Mouse (Mus musculus): Measurements from ENCODE around the gene Itfg2.
A peak's percentile ranks its signal among the peaks of the same experiment; 100 is the strongest.

The Itfg2 gene

DNA sequence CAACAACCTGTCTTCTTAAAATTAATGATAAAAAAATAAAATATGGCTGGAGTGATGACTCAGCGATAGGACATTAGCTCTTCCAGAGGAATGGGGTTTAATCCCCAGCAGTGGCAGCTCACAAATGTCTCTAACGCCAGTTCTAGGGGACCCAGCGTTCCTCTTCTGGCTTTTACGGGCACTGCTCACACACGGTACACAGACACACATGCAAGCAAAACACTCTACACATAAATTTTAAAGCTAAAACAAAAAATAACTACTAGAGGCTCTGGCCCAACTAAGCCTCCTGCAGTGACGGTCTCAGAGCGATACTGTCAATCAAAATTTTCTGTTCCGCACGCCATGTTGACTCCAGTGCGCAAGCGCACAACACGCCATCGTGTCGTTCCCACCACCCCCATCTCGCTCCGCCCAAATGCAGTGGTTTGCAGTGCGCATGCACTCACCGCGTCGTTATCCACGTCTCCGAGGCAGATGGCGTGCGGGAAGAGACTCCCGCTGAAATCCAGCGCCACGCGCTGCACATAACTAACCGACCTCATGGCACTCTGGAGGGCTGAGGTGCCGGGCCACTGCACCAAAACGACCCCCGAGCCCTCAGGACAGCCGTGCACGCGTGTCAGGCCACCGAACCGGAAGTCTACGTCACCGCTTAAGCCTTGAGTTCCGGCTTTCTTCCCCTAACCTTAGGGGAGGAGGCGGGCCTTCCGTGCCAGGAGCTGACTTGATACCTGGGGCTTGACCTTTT, at the start of gene Itfg2:
Gene Itfg2, minus strand, starts transcription at position 663 of the 751 bp plus-strand sequence.
- peak; percentile 91 to 93 for DNase-seq

DNA sequence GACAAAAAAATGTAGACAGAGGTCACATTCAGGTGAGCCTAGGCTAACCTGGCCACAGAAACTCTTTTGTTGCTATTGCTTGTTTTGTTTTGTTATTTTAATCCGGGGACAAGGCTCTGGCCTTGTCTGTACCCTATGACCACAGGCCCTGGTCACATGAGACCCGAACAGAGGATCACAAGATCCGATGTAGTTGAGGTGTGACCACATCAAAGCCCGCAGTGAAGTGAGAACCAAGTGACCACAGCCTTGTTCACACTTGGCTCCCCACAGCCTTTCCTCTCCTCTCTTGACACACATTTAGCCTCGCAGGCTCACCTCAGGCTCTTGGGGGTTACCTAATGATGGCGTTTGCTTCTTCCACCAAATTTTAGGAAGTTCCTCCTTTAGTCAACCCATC, 49.4 kb upstream of the Itfg2 start:
- DNase-seq: no peak

DNA sequence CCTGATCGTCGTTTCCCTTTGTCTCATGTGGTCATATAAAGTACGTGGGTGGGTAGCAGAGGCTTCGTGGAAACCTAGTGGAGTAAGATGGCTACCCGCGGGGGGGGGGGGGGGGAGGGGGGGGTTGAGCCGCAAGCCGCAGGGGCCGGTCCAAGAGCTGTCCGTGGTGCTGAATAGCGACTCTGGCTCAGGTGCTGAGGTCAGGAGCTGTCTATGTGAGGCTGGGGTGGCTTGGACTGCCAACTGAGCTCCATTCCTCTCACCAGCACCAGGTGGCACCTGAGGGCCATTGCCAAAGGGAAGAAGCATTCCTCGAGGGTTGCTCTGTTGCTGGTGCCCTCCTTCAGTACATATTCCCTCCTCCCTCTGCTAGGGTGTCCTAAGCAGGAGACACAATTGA, 44.7 kb upstream of the Itfg2 start:
- no peak for DNase-seq

DNA sequence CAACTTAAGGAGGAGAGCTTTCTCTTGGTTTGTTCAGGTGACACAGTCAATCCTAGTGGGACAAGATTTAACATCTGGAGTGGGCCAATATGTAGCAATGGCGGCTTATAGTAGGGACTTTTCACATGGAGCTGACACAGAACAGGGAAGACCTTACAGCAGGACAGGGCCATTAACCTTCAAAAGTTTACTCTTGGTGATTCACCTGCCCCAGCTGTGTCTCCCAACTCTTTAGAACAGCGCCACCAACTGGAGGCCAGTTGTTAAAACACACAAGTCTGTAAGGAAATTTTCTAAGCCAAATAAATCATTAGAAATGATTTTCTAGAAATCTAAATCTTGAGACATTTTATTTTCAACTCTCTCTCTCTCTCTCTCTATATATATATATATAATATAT, 42.6 kb upstream of the Itfg2 start:
- DNase-seq: no peak

DNA sequence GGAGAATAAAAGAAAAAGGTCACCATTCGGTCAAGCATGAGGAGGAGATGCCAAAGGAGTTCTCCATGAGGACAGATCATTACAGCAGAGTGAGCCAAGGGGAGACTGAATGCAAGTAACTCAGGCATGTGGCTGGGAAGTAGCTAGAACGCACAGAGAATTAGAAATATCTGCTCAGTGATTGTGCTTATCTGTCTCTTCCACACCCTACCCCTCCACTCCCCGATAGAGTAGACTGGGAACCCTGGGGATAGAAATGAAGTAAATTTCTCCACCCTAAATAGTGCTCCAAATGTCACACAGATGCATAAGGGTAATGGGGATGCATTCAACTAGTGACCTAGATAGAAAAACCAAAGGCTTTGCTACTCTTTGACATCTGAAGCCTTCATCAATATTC, 41.8 kb upstream of the Itfg2 start:
- no peak for DNase-seq

DNA sequence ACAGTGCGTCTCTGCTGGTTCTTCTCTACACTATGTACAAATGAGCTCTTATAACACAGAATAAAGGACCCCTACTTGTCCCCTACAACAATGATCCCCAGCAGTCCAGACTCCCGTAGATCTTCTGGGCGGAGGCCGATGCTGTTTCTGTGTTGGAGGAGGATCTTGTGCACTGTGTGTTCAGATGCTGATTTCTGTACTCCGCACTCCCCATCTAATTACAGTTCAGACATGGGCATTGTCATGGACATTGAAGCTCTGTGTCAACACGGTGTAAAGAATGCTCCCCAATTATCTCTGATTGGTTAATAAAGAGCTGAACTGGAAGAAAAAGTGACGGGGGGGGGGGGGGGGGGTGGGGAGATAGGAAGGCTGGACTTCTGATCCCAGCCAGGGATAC, 41.3 kb upstream of the Itfg2 start:
- DNase-seq: no peak

DNA sequence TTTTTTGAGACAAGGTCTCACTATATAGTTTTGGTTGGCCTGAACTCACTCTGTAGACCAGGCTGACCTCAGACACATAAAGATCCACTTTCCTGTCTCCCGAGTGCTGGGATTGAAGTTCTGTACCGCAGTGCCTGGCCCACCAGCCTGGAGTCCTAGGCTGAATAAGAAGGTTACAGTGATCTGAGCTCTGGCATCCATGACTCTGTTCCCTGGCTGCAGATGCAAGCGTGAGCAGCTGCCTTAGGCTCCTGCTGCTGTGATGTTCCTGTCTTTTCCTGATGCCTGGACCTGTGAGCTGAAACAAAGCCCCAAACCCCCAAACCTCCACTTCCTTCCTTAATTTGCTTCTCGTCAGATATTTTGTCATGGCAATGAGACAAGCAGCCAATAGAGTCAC, 40.3 kb upstream of the Itfg2 start:
- no peak for DNase-seq

DNA sequence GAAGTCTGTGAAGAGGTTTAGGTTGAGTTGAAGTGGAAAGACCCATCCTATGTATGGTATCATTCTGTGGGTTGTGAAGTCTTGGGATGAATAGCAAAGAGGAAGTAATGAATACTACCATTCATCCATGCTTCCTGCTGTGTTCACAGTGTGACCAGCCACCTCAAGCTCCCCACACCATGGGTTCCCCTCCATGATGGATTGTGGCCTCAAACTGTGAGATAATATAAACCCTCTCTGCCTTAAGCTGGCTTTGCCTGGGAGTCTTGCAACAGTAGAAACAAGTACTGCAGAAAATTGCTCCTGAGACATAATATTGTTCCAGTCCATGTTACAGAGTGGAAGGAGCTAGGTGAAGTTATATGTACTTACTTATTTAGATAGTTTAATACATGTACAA, 36.9 kb upstream of the Itfg2 start:
- no peak for DNase-seq

DNA sequence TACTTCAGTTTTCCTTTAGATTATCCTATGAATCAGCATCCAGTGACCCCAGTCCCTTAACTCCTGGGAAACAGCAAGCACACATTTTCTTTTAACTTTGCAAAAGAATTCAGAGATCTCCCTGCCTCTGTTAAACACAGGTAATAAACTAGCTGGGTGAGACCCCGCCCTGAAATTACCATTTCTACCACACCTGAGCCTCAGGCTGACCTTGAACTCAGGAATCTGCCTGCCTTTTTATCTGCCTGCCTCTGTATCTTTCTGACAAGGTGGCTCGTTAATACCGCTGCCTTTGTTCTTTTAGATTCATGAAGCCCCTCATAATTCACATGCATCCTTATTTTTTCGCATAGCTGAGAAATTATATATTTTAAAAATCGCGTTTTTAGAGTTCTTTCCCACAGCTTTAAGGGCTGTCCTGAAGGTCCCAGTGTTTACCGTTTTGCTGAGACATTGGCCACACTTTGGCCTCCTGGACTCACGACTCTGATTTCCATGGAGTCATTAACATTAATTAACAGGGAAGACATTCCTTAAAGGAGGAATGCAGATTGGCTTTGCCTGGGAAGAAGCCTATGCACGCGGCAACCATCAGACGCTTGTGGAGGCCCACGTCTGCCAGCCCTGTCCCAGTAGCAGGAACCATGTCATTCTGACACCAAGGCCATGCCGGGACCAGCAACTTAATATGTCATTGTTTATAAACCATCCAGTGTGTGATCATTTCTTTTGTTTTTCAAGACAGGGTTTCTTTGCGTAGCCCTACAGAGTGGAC, 36.2 kb upstream of the Itfg2 start:
- no peak for DNase-seq

DNA sequence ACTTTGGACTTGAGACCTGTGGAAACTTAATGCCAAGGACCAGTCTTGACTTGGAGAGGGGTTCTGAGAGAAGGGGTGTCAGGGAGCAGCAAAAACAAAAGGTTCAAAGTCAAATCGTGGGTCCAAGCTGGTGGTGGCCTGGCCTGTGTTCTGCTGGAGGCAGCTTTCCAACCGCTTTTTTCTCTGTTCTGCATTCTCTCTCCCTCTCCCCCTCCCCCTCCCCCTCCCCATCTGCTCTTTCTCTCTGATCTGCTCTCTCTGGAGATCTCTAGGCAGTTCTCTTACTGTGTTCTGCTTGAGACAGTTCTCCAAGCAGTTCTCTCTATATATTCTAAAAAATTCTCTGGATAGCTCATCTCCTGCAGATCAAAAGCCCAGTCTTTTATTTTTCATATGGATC, 35.6 kb upstream of the Itfg2 start:
- DNase-seq: no peak

DNA sequence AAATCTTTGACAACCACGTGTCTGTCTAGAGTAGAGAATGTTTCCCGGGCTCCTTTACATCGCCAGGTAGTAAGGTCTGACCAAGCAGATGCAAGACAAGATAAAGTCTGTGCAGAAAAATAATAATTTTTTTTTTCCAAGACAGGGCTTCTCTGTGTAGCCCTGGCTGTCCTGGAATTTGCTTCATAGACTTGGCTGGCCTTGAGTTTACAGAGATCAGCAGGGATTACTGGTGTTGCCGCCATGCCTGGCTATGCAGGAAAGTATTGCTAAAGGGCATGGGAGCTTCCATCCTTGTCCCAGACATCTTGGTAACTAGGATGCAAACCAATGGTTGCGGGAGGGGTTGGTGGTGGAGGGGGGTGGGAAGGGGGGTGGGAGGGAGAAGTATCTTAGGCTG, 32.5 kb upstream of the Itfg2 start:
- no peak for DNase-seq

DNA sequence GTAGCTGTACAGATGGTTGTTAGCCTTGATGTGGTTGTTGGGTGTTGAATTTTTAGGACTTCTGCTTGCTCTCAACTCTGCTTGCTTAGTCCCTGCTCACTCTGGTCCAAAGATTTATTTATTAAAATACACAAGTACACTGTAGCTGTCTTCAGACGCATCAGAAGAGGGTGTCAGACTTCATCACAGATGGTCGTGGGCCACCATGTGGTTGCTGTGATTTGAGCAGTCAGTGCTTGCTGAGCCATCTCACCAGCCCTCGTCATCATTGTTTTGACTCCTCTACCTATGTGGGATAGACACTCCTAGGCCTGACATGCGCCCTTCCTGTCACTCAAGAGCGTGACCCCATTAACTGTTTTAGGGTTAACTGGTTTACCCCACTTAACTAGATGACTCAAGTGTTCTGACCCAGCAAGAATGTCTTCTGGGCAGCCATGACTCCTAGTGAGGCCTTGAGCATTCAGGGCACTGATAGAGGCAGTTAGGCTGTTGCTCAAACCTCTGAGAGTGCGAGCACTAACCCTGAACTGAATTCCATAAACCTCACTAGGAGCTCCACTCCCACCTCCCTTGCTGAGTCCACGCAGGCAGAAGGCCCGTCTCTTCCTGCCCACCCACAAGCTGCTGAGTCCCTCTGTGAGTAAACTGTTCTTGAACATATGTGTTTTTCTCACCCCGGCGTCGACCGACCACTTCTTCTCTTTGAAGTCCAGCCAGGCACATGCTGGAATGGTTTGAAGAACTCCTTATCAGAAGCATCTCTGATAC, 31.3 kb upstream of the Itfg2 start:
- no peak for DNase-seq

DNA sequence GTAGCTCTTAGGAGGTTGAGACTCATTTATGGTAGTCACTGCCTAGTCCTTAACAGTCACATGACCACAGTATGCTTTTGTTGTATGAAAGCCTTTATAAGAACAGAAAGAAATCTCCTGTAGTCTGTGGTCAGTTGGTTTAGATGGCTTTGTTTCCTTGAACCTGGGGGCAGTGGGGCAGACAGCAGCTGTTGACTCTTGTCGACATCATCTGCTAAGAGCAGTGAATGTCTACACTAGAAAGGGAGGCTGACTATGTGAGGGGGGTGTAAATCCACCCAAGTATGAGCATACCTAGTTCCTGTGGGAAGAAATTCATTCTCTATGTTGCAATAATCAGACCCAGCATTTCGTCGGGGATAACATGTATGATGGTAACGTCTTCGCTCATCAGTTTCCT, 22.3 kb upstream of the Itfg2 start:
- no peak for DNase-seq

DNA sequence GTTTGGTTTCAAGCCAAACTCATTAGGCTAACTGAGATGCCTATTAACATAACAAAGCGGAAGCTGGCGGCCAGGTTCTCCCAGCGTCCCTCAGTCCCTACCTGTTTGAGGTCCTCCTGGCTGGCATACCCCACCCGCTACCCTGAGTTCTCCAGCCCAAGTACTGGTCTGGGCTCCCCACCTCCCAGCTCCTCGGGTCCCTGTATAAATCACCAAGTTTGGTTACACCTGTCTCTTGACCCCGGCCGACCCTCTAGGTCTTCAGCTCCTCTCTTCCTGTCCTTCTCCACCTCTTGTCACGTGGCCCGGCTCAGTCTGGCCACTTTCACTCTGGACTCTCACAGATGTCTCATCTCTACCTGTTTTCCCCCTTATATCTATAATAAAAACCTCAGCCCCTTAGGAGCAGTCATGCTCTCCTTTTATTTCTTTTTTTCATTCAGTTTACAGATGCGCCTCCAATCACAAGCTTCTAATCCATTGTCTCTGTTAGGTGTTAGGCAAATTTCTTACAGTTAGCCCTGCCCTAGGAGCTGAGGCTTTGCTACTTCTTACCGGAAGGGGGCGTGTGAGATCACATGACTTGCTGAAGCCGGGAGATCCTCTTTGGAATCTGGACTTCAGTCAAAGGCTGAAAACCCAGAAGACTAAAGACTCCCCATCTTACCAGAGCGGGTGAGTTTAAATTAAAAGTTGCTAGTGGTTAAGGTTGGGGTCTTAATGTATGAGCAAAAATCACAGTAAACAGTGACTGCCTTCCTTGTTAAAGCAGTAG, 21.2 kb upstream of the Itfg2 start:
- DNase-seq: no peak

DNA sequence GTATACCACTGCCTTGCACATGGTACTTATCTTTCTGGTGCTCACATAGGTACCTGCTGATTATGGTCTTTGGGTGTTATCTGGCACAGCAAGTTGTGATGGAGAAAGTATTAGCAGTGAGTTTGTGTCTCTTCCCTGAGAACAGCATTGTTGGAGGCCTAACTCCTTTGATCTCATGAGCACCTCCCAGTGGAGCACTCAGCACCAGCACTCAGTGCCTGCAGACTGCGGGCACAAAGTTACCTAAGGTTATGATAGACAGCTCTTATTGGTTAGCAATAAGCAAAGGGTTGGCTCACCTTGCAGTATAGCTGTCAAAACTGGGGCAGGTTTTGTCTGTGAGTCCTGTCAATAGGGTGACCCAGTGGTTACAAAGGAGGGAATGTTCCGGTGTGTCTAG, 15.5 kb upstream of the Itfg2 start:
- no peak for DNase-seq

DNA sequence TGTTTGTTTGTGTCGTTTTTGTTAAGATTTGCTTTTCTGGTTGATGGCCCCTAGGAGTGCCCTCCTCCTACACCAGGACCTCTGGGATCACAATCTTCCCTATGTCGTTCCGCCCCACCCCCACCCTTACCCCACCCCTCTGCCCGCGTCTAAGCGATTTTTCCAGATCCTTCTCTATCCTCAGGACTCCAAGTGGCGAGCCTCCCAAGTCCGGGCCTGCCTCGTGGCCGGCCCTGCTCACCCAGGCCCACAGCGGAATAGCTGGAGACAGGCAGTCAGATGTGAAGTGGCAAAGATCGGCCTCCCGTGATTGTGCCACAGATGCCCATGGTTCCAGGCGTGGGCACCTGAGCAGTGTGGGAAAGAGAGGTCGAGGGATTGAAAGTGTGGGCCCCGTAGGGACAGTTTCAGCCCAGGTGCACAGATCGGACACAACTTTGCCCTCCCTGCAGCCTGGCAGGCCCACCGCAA, 14.2 kb upstream of the Itfg2 start:
- peak; percentile 26 to 38 for DNase-seq

DNA sequence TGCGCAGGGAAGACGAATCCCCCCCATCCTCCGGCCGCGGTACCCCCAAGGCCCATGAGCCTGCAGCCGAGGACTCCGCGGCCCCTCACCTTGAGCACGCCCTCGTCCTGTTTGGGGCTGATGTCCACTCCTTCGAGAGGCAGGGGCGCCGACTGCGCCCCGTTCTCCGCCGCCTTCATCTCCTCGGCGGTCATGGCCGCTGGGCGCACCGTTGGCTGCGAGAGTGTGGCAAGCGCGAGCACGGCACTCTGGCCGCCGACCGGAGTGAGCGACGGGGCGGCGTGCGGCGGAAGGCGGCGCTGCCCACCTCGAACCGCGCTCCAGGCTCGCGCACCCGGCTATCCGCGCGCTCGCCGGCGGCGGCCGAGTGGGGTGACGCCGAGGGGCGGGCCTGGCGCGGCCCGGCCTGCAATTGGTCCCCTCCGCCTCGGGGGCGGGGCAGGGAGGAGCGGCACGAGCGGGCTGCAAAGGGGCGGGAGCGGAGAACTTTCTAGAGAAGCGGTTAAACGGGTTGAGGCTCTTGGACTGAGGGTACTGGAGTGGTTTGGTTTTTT, 13.7 kb upstream of the Itfg2 start, which contains the start of gene Fkbp4:
Gene Fkbp4, minus strand, starts transcription at position 361 of the 554 bp plus-strand sequence.
- DNase-seq: peak; percentile 90 to 91

DNA sequence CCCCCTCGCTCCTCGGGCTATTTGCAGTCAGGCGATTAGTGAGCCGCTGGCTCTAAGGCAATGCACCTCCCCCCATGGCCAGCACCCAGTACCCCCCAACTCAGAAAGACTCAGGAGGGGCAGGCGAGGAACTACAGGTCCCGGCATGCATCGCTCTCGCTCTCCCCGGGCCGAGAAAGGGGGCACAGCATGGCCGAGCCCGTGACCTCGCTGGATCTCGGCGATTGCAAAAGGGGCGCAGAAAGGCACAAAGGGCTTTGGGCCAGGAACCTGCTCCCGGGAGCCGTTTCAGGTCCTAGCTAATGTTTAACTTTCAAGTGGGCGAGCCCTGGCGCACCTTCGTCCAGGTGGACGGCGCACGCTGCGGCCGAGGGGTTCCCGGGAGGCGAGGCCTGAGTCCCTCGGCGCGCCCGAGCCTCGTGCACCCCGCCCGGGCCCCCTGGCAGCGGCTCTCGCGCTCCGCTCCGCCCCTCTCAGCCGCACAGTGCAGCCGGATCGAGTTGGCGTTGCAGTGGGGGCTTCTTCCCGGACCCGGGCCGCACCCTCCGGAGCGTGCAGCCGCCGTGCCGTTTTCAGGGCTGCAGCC, 13.1 kb upstream of the Itfg2 start:
- peak; percentile 61 to 62 for DNase-seq

DNA sequence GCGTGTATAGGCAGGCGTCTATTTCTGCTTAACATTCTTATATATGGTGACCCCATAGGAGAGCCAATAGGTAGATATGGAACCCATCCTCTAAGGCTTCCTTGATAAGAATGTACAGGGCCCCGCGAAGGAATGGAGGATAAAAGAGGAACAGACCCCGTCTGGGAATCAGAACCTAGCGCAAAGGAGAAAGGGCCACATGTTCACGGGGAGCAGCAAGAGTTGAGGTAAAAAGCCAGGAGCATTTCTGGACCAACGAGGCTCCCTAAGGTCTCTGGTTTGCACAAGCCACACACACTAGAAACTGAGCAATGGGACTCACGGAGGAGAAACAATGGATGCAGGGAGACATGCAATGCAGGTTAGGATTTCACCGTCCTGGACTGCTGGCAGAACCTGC, 12.6 kb upstream of the Itfg2 start:
- DNase-seq: no peak

DNA sequence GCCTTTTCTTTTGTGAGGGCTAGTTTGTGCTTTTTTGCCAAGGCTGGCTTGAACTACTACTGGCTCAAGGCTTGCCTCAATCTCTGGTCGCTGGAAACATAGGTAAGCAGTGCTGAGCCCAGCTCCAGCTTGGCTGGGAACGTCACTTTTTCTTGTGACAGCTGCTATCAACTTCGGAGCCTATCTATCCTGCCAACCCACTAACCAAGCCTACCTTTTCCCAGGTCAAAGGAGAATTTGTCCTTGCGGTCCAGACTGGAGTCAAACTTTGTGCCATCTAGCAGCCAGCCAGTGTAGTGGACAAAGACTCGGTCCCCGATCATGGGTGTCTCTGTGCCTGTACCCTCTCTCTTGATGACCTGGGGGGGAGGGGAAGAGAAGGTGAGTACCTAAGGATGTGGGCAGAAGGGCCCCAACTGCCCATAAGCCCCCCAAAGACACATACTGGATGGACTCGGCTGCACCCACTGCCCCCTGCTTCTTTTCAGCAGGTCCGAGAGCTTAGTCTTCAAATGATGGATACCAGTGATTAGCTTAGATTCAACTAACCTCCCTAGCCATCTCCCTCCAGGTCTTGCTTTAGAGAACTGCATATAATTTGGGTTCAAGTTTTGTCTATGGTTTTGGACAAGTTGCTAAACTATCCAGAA, 11.8 kb upstream of the Itfg2 start:
- no peak for DNase-seq

DNA sequence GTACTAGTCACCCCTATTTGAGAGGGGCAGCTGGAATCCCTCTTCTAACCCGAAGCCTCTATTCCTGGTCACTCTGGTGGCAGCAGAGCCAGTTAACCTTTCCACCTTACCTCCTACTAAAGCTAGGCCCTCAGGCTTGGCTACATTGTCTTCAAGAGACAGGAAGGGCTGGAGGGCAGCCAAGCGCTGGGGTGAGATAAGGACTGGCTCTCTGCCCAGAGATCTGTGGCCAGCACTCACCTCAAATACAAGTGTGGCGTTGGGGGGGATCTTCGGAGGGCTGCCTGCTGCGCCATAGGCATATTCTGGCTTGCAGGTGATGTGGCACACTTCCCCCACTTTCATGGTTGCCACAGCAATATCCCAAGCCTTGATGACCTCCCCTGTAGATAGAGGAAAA, 10.7 kb upstream of the Itfg2 start:
- no peak for DNase-seq

Measured in thymus, adult 18-20 months (tissue).